Mouse (Mus musculus): ENCODE data around the gene Rai14.

- TF ChIP-seq CTCF (IDR thresholded peaks at IDR 0.05; ENCODE audit: extremely low read depth, insufficient read length, insufficient replicate concordance, low read depth, low read length), result no peak
- no peak for TF ChIP-seq POLR2A (IDR thresholded peaks at IDR 0.05; ENCODE audit: low read depth, low read length)
Observed at GRCm38 (mm10) chr15:10685692-10686430, 28.6 kb downstream of the Rai14 start.

Measured in small intestine, adult 2 months (tissue).